Mouse (Mus musculus): Measurements from ENCODE around the gene Spata20. TPM values are rescaled to one million over a fixed set of nuclear protein-coding genes. Genes with fewer than 3 reads are reported as not detected.

Spata20 gene
- polyA plus RNA-seq, 1 experiment from 2014 or later = 0.47 TPM

DNA sequence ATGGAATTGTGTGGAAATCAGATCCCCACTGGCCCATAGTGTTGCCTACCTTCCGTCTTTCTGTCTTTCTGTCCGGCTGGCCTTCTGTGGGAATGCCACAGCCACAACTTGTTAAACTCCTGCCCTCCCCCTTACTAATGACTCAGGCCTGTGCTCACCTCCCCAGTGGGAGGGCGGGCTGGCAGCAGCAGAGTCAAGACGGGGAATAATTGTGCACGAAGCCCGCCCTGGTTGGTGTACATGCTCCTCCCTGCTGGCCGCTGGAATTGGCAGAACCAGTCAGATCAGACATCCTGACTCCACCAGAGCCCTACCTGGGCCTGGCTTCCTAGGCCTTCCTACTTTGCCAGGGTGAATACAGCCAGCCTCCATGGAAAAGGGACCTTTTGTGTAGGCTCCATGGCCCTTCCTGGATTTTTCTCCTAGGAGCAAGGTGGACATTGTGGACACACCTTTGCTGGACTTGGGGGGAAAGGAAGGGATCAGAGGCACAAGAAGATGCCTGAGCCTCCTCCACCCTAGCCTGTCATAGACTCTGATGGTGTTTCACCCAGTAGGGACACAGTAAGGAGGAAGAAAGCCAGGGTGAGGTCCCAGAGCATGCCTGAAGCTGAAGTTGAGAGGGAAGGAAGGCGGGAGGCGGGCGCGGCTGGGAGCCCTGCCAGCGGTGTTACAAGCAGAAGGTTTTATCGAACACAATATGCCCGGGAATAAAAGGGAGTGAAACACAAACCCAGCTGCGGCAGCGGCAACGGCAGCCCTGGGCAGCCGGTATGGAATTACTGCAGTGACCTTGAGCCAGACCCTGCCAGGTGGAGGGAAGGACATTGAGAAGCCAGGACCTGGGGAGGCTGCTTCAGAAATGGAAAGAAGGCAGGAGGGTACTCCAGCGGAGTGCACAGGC is 12.4 kb upstream of the Spata20 start:
- H3K9me3 ChIP-seq = no peaks in the 10 kb centered on the region
- peak overlapping the region; percentile 86 for H3K9ac ChIP-seq
- 0 out of 2 replicates have a peak, but pooled peaks have one; percentile 20 for ATAC-seq (ENCODE audit: extremely low read depth, insufficient number of reproducible peaks, low FRiP score, low TSS enrichment)
- H3K36me3 ChIP-seq = peaks cover 15% of the 10 kb centered on the region
- WGBS = 20% methylated on average over 19 of the region's 19 CpGs
- H3K27me3 ChIP-seq (replicated peaks) = peaks cover 60% of the 10 kb centered on the region
- peak overlapping the region; percentile 60 for H3K4me3 ChIP-seq
- peak overlapping the region; percentile 72 for H3K4me2 ChIP-seq
- H3K4me1 ChIP-seq = peaks cover 63% of the 10 kb centered on the region
- H3K27ac ChIP-seq (replicated peaks) = peak overlapping the region; percentile 91

DNA sequence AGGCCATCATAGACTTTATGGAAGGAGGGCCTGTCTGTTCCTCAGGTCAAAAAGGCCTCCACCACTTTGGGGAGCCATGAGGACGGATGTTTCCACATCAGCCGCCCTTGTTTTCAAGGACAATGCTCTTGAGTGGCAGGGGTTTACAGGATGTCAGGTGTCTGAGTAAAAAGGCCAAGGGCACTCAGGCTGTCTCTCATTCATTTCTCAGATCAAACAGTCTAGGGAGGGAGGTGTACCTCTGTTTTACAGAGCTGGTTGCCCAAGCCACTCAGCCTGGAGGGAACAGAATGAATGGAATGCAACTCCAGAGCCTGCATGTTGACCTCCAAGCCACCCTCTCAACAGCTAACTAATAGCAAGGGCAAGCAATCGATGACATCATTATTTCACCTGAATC is 9.4 kb upstream of the Spata20 start:
- Histone ChIP-seq H3K9me3 (no peaks in the 10 kb centered on the region), H3K9ac (peak overlapping the region; percentile 52; the same call in 1 of the 2 replicates), H3K36me3 (peaks cover 20% of the 10 kb centered on the region), H3K4me3 (no peak overlapping the region), H3K4me2 (peak overlapping the region; percentile 33), H3K27me3 (replicated peaks) (peaks cover 72% of the 10 kb centered on the region), H3K27ac (replicated peaks) (peak overlapping the region; percentile 86), H3K4me1 (peaks cover 68% of the 10 kb centered on the region)
- ATAC-seq (ENCODE audit: extremely low read depth, insufficient number of reproducible peaks, low FRiP score, low TSS enrichment) = no peak
- 34% methylated on average over 3 of the region's 3 CpGs for WGBS

DNA sequence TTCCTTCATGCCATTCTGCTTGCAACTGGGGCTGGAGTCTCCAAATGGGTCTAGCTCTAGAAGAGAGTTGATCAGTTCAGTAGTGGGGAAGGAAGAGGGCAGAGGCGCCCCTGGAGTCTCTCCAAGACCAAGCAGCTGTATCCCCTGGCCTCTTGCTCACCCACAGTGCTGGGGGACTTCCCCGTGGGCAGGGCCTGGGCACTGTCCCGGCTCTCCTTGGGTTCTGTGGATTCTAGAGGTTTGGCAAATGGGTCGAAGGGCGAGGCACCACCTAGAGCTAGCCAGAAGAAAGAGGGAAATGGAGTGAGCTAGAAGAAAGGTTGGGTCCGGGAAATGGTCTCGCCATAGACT is 5.7 kb upstream of the Spata20 start:
- peaks cover 32% of the 10 kb centered on the region for H3K4me1 ChIP-seq
- peak overlapping the region; percentile 48; the same call in 1 of the 2 replicates for H3K4me3 ChIP-seq
- peak overlapping the region; percentile 70 for H3K4me2 ChIP-seq
- H3K9ac ChIP-seq = no peak overlapping the region
- peaks cover 20% of the 10 kb centered on the region for H3K36me3 ChIP-seq
- H3K27ac ChIP-seq (replicated peaks) = no peak overlapping the region
- 59% methylated on average over 7 of the region's 7 CpGs for WGBS
- ATAC-seq (ENCODE audit: extremely low read depth, insufficient number of reproducible peaks, low FRiP score, low TSS enrichment) = no peak
- no peaks in the 10 kb centered on the region for H3K9me3 ChIP-seq
- H3K27me3 ChIP-seq (replicated peaks) = peaks cover 78% of the 10 kb centered on the region

DNA sequence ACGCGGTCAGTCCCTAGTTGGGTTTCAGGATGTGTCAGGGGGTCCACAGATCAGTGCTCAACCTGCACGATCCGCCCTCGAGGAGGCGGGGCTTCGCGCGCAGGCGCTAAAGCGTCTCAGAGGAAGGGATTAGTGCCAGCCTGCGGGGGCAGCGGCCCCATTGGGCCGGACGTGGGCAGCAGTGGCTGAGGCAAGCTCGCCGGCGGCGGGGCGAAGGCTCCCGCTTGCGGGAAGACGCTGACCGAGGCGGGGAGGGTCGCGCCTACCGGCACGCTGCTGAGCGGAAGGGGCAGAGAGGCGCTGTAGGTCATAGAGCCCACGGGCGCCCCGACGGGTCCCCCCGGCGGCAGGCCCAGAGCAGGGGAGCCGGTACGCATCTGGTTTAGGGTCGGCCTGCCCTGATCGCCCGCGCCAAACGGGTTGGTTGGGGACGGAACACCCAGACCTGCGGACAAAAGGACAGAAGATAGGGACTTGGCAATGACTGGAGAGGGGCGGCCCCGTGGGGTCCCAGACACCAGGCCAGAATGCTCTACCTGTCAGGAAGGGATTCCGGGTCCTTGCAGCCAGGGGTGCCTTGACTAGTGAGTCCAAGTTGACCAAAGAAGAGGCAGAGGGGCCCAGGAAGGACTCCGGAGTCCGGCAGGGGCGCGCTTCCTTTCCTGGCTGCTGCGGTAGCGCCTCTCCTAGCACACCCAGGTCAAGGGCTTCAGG is 5.2 kb upstream of the Spata20 start:
- Histone ChIP-seq H3K4me3 (peak overlapping the region; percentile 48), H3K4me2 (peak overlapping the region; percentile 70), H3K9me3 (no peaks in the 10 kb centered on the region), H3K27me3 (replicated peaks) (peaks cover 81% of the 10 kb centered on the region), H3K27ac (replicated peaks) (no peak overlapping the region), H3K4me1 (peaks cover 30% of the 10 kb centered on the region), H3K9ac (peak overlapping the region; percentile 76), H3K36me3 (peaks cover 18% of the 10 kb centered on the region)
- ATAC-seq (ENCODE audit: extremely low read depth, insufficient number of reproducible peaks, low FRiP score, low TSS enrichment) = no peak
- 14% methylated on average over 55 of the region's 55 CpGs for WGBS

DNA sequence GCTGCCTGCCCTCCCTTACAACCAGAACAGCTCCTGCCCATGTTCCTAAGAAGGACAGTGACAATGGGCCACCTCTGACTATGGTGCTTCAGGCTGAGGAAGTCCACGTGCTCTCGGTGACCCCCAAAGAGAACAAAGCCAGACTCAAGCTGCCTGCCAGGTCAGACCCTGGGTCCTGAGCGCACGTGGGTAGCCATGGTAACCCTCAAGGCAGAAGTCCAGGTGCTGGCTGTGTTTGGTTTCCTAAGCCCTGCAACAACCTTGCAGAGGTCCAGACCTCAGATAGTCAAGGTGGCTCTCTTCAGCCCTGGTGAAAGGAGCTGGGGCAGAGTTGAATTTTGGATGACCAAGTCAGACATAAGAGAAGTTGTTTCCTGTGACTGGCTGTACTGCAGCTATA is 3.8 kb upstream of the Spata20 start:
- Histone ChIP-seq H3K4me1 (peaks cover 19% of the 10 kb centered on the region), H3K9me3 (no peaks in the 10 kb centered on the region), H3K27me3 (replicated peaks) (peaks cover 89% of the 10 kb centered on the region), H3K4me2 (no peak overlapping the region), H3K27ac (replicated peaks) (no peak overlapping the region), H3K4me3 (no peak overlapping the region), H3K36me3 (peaks cover 12% of the 10 kb centered on the region), H3K9ac (no peak overlapping the region)
- ATAC-seq (ENCODE audit: extremely low read depth, insufficient number of reproducible peaks, low FRiP score, low TSS enrichment) = no peak
- 51% methylated on average over 4 of the region's 4 CpGs for WGBS

DNA sequence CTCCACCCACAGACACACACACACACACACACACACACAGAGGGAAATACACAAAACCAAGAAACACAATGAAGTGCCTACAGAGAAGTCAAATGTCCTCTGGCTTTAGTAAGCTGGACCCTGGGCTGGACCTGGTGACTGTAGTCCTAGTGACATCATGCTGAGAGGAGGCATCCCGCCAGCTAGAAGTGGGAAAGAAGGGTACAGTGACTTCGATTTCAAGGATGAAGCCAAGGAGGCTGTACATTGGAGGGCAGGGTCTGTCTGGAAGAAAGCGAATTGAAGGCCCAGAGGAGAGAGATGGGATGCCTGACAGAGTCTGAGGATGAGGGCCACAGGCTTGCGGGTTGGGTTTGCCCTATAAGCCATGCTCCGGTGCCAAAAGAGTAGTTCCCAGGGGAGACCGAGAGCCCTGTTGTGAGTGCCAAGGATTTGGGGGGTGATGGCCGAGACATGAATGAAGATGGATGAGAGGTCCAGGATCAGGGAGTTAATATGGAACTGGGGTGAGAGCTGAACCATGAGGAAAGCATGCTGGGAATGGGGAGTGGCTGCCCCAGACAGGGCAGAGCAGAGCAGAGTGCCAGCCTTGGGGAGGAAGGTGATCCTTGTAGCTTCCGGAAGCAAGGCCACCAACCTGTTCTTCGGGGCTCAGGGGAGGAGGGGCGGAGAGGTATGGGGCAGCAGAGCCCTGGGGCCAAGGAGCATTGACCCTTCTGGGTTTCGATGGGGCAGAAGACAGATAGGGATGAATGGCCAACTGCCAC is 3.0 kb upstream of the Spata20 start:
- 78% methylated on average over 11 of the region's 11 CpGs for WGBS
- no peak for ATAC-seq (ENCODE audit: extremely low read depth, insufficient number of reproducible peaks, low FRiP score, low TSS enrichment)
- peaks cover 11% of the 10 kb centered on the region for H3K36me3 ChIP-seq
- peaks cover 91% of the 10 kb centered on the region for H3K27me3 ChIP-seq (replicated peaks)
- no peak overlapping the region for H3K27ac ChIP-seq (replicated peaks)
- no peak overlapping the region for H3K4me3 ChIP-seq
- H3K4me2 ChIP-seq = no peak overlapping the region
- H3K4me1 ChIP-seq = peaks cover 14% of the 10 kb centered on the region
- no peaks in the 10 kb centered on the region for H3K9me3 ChIP-seq
- no peak overlapping the region for H3K9ac ChIP-seq

DNA sequence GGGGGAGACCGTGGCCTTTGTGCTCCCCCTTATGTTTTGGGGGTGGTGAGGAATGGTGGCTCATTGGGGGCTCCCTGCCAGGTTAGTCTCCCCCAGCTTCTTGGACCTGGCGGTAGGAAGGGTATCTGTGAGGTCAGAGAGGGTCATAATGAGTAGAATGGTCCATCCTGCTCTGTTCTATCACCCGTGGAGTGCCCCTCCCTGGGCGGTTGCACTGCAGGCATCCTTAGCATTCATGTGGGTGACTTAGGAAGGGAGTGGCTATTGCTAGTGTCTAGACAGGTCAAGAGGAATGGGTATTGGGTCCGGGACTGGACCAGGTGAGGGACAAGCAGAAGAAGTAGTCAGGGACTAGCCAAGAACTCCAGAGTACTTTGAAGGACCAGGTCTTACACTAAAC is 756 bp downstream of the Spata20 start:
- WGBS = 79% methylated on average over 5 of the region's 5 CpGs
- ATAC-seq (ENCODE audit: extremely low read depth, insufficient number of reproducible peaks, low FRiP score, low TSS enrichment) = no peak
- peaks cover 84% of the 10 kb centered on the region for H3K27me3 ChIP-seq (replicated peaks)

DNA sequence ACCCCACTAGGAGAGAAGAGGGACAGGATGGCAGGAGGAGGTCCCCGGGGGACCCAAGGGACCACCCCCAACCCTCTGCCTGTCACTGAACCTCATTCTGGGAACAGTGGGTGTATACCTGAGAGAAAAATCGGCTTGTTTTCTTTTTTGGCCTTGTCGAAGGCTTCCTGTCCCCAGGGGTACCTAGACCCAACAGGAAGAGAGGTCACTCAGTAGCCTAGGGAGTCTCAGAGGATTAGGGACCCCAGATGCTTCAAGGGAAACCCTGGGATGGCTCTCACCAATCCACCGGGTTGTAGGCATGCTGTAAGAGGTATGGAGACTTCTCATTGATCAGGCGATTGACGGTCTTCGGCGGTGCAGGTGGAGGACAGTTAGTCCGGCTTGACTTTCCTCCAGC is 1.3 kb downstream of the Spata20 start:
- Histone ChIP-seq H3K27ac (replicated peaks) (no peak overlapping the region), H3K4me3 (no peak overlapping the region), H3K36me3 (no peaks in the 10 kb centered on the region), H3K4me2 (no peak overlapping the region), H3K9ac (no peak overlapping the region), H3K4me1 (peaks cover 3% of the 10 kb centered on the region; the same call in 1 of the 2 replicates), H3K9me3 (no peaks in the 10 kb centered on the region), H3K27me3 (replicated peaks) (peaks cover 83% of the 10 kb centered on the region)
- WGBS = 75% methylated on average over 9 of the region's 9 CpGs
- ATAC-seq (ENCODE audit: extremely low read depth, insufficient number of reproducible peaks, low FRiP score, low TSS enrichment) = no peak

More for the DNA sequence above, 756 bp downstream of the Spata20 start:
- H3K9ac ChIP-seq = no peak overlapping the region
- H3K4me1 ChIP-seq = peaks cover 3% of the 10 kb centered on the region; the same call in 1 of the 2 replicates
- no peak overlapping the region for H3K27ac ChIP-seq (replicated peaks)
- no peak overlapping the region for H3K4me3 ChIP-seq
- H3K36me3 ChIP-seq = no peaks in the 10 kb centered on the region
- H3K4me2 ChIP-seq = no peak overlapping the region
- no peaks in the 10 kb centered on the region for H3K9me3 ChIP-seq

DNA sequence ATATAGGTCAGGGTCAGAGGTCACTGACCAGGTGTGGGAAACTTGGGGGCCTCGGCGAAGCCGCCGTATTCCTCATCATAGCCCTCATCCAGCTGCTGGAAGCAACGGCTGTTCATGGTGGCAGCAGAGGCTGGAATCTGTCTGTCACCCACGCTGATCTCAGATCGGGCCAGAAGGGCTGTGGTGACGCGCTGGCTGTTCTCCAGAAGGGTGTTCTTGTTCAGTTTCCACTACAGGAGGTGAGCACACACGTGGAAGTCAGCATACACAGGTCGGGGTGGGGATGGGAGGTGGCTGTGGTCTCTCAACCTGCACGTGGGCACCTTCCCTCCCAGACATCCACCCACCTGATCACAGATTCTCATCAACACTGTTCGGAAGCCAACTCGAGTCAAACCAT is 2.1 kb downstream of the Spata20 start:
- Histone ChIP-seq H3K4me3 (no peak overlapping the region), H3K36me3 (no peaks in the 10 kb centered on the region), H3K27ac (replicated peaks) (no peak overlapping the region), H3K9me3 (no peaks in the 10 kb centered on the region), H3K9ac (no peak overlapping the region), H3K4me1 (peaks cover 3% of the 10 kb centered on the region; the same call in 1 of the 2 replicates), H3K27me3 (replicated peaks) (peaks cover 83% of the 10 kb centered on the region), H3K4me2 (no peak overlapping the region)
- 74% methylated on average over 14 of the region's 14 CpGs for WGBS
- ATAC-seq (ENCODE audit: extremely low read depth, insufficient number of reproducible peaks, low FRiP score, low TSS enrichment) = no peak

DNA sequence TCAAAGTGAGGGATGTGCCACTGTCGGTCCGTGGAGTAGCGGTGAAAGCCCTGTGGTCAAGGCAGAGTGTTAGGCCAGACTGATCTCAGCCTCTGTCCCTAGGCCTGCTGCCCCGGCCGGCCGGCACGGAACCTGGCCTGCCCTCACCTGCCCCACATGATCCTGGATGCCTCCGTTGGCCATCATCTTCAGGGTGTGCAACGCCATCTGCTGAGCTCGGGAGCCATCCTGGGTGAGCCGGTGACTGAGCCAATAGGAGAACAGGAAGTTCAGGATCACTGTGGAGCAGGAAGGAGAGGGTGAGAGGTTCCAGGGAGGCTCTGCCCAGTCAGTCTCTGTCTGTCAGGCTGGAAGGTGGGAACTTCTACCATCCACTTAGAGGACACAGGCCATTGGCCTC is 2.5 kb downstream of the Spata20 start:
- Histone ChIP-seq H3K4me2 (no peak overlapping the region), H3K9me3 (no peaks in the 10 kb centered on the region), H3K4me3 (no peak overlapping the region), H3K27me3 (replicated peaks) (peaks cover 85% of the 10 kb centered on the region), H3K27ac (replicated peaks) (no peak overlapping the region), H3K36me3 (no peaks in the 10 kb centered on the region), H3K9ac (no peak overlapping the region), H3K4me1 (peaks cover 3% of the 10 kb centered on the region; the same call in 1 of the 2 replicates)
- 68% methylated on average over 11 of the region's 11 CpGs for WGBS
- ATAC-seq (ENCODE audit: extremely low read depth, insufficient number of reproducible peaks, low FRiP score, low TSS enrichment) = no peak

DNA sequence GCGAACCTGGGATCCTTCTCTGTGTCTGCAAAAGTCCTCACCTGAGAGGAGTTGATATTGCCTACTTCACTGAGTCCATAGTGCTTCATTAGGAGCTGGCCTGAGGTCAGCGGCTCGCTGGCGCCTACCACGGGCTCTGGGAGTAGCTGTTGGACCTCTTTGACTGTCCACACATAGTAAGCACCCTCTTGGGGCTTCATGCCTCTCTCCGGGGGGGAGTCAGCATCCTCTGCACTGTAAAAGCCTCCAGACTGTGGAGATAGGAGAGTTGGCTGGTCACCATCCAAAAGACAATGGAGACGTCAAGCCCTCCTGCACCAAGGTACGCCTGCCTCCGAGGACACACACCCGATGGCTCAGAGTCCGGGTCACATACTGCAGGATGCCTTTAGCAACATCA is 3.2 kb downstream of the Spata20 start:
- no peak overlapping the region for H3K4me3 ChIP-seq
- H3K27me3 ChIP-seq (replicated peaks) = peaks cover 86% of the 10 kb centered on the region
- 84% methylated on average over 11 of the region's 11 CpGs for WGBS
- H3K4me1 ChIP-seq = peaks cover 3% of the 10 kb centered on the region; the same call in 1 of the 2 replicates
- no peaks in the 10 kb centered on the region for H3K9me3 ChIP-seq
- no peak overlapping the region for H3K27ac ChIP-seq (replicated peaks)
- H3K4me2 ChIP-seq = no peak overlapping the region
- ATAC-seq (ENCODE audit: extremely low read depth, insufficient number of reproducible peaks, low FRiP score, low TSS enrichment) = no peak
- H3K9ac ChIP-seq = no peak overlapping the region
- H3K36me3 ChIP-seq = no peaks in the 10 kb centered on the region

All from heart, embryonic 13.5 days (tissue).